Mouse (Mus musculus): ENCODE data around the gene Acot8. TPM values are rescaled to one million over a fixed set of nuclear protein-coding genes. Genes with fewer than 3 reads are reported as not detected.

The Acot8 gene
- total and polyA plus RNA-seq, 3 experiments = 11.9 to 26.8 (median 15.8) TPM

GRCm38 (mm10) chr2:164770279-164770678, 34.4 kb downstream of the Acot8 start:
- peaks cover 9 to 28% of the 10 kb centered on the region in 2 experiments for H3K4me1 ChIP-seq (ENCODE audit: control insufficient read depth in 1 of 2, insufficient read depth in 2 of 2)
- no peaks in the 10 kb centered on the region for H3K9me3 ChIP-seq (replicated peaks; ENCODE audit: low read length)
- H3K79me2 ChIP-seq (replicated peaks; ENCODE audit: control insufficient read depth, extremely low read depth, insufficient read depth, poor library complexity, severe bottlenecking) = peaks cover 10% of the 10 kb centered on the region; the same call in 1 of the 2 replicates
- no peaks in the 10 kb centered on the region for H3K27me3 ChIP-seq (replicated peaks)
- peak overlapping the region; percentile 18; the same call in 1 of the 2 replicates for H3K27ac ChIP-seq (ENCODE audit: insufficient read depth, low read depth)
- H3K9ac ChIP-seq (ENCODE audit: insufficient read depth, low read depth) = peak overlapping the region; percentile 79
- peaks cover 39 to 63% of the 10 kb centered on the region in 2 experiments for H3K36me3 ChIP-seq (replicated peaks in 1 of 2; ENCODE audit: control insufficient read depth in 1 of 2, insufficient read depth in 1 of 2, low read length in 1 of 2)
- H3K4me2 ChIP-seq (ENCODE audit: insufficient read depth, low read depth, poor library complexity, severe bottlenecking) = peak overlapping the region; percentile 73
- H3K4me3 ChIP-seq (replicated peaks in 1 of 3; ENCODE audit: low read depth in 2 of 3, low read length in 2 of 3, poor library complexity in 1 of 3) = peak overlapping the region; percentile 73 to 98 (median 92)
- dilution Hi-C loops (cut with MboI; ENCODE audit: extremely low pct_ligation_motif_present, extremely low pct_unique_long_range_greater_than_20kb, low sequenced_read_pairs) = no loop called here
- TF ChIP-seq GABPA (IDR thresholded peaks at IDR 0.05; ENCODE audit: insufficient replicate concordance, low read depth, low read length) (no peak), CHD2 (IDR thresholded peaks at IDR 0.05; ENCODE audit: low read length) (peak; percentile 58; the same call in 1 of the 2 replicates), TBP (conservative IDR thresholded peaks at IDR 0.05; ENCODE audit: low read depth, low read length) (no peak), POLR2AphosphoS2 (IDR thresholded peaks at IDR 0.05; ENCODE audit: low read depth, low read length) (no peak), MXI1 (IDR thresholded peaks at IDR 0.05; ENCODE audit: low read depth, low read length) (0 out of 2 replicates have a peak, but pooled peaks have one; percentile 20), MAZ (IDR thresholded peaks at IDR 0.05; ENCODE audit: low read depth, low read length) (no peak), SIN3A (IDR thresholded peaks at IDR 0.05; ENCODE audit: low read length) (no peak), CTCF (conservative IDR thresholded peaks at IDR 0.05 in 1 of 2, IDR thresholded peaks at IDR 0.05 in 1 of 2; ENCODE audit: low read depth in 2 of 2, low read length in 2 of 2) (no peak), KAT2A (IDR thresholded peaks at IDR 0.05; ENCODE audit: insufficient replicate concordance, low read length) (no peak)
- peak; percentile 43 for DNase-seq (ENCODE audit: extremely low read depth)
- in situ Hi-C loops (cut with MboI; ENCODE audit: low pct_ligation_motif_present, low pct_unique_long_range_greater_than_20kb, low sequenced_read_pairs) = no loop called here

GRCm38 (mm10) chr2:164769258-164770037, 35.2 kb downstream of the Acot8 start, which contains the start of gene Ube2c:
Gene Ube2c, plus strand, starts transcription at chr2:164769898.
- H3K9ac ChIP-seq (ENCODE audit: insufficient read depth, low read depth) = peak within 1 kb of the TSS; percentile 79
- dilution Hi-C loops (cut with MboI; ENCODE audit: extremely low pct_ligation_motif_present, extremely low pct_unique_long_range_greater_than_20kb, low sequenced_read_pairs) = no loop called here
- peaks cover 10% of the 10 kb centered on the region; the same call in 1 of the 2 replicates for H3K79me2 ChIP-seq (replicated peaks; ENCODE audit: control insufficient read depth, extremely low read depth, insufficient read depth, poor library complexity, severe bottlenecking)
- H3K27ac ChIP-seq (ENCODE audit: insufficient read depth, low read depth) = peak within 1 kb of the TSS; percentile 50; the same call in 1 of the 2 replicates
- peaks cover 9 to 34% of the 10 kb centered on the region in 2 experiments for H3K4me1 ChIP-seq (ENCODE audit: control insufficient read depth in 1 of 2, insufficient read depth in 2 of 2)
- peak; percentile 99 for DNase-seq (ENCODE audit: extremely low read depth)
- in situ Hi-C loops (cut with MboI; ENCODE audit: low pct_ligation_motif_present, low pct_unique_long_range_greater_than_20kb, low sequenced_read_pairs) = no loop called here
- no peaks in the 10 kb centered on the region for H3K9me3 ChIP-seq (replicated peaks; ENCODE audit: low read length)
- peak within 1 kb of the TSS; percentile 73 for H3K4me2 ChIP-seq (ENCODE audit: insufficient read depth, low read depth, poor library complexity, severe bottlenecking)
- peaks cover 44 to 71% of the 10 kb centered on the region in 2 experiments for H3K36me3 ChIP-seq (replicated peaks in 1 of 2; ENCODE audit: control insufficient read depth in 1 of 2, insufficient read depth in 1 of 2, low read length in 1 of 2)
- H3K27me3 ChIP-seq (replicated peaks) = no peaks in the 10 kb centered on the region
- H3K4me3 ChIP-seq (replicated peaks in 1 of 3; ENCODE audit: low read depth in 2 of 3, low read length in 2 of 3, poor library complexity in 1 of 3) = peak within 1 kb of the TSS; percentile 73 to 98 (median 92)
- TF ChIP-seq BHLHE40 (IDR thresholded peaks at IDR 0.05; ENCODE audit: low read depth, low read length) (no peak), MYC (IDR thresholded peaks at IDR 0.05; ENCODE audit: low read depth, low read length) (peak; percentile 100), CHD1 (IDR thresholded peaks at IDR 0.05; ENCODE audit: low read depth, low read length) (no peak), ZMIZ1 (IDR thresholded peaks at IDR 0.05; ENCODE audit: low read depth, low read length) (peak; percentile 67; the same call in 1 of the 2 replicates), MAZ (IDR thresholded peaks at IDR 0.05; ENCODE audit: low read depth, low read length) (no peak), SIN3A (IDR thresholded peaks at IDR 0.05; ENCODE audit: low read length) (peak; percentile 98), E2F4 (IDR thresholded peaks at IDR 0.05; ENCODE audit: insufficient replicate concordance, low read depth, low read length) (peak; percentile 85; the same call in 1 of the 2 replicates), JUN (IDR thresholded peaks at IDR 0.05; ENCODE audit: insufficient read depth, low read depth, low read length) (no peak), HCFC1 (IDR thresholded peaks at IDR 0.05; ENCODE audit: low read depth, low read length) (peak; percentile 58), ZC3H11A (IDR thresholded peaks at IDR 0.05; ENCODE audit: low read depth, low read length) (no peak), EP300 (IDR thresholded peaks at IDR 0.05; ENCODE audit: low read length) (no peak), CHD2 (IDR thresholded peaks at IDR 0.05; ENCODE audit: low read length) (peak; percentile 98), RAD21 (IDR thresholded peaks at IDR 0.05; ENCODE audit: low read depth, low read length) (no peak), NELFE (IDR thresholded peaks at IDR 0.05; ENCODE audit: low read depth, low read length) (peak; percentile 87), TBP (conservative IDR thresholded peaks at IDR 0.05; ENCODE audit: low read depth, low read length) (peak; percentile 92), MEF2A (IDR thresholded peaks at IDR 0.05; ENCODE audit: borderline replicate concordance, low read depth, low read length) (no peak), ELF1 (IDR thresholded peaks at IDR 0.05; ENCODE audit: low read depth, low read length) (peak; percentile 7; the same call in 1 of the 2 replicates), RCOR1 (conservative IDR thresholded peaks at IDR 0.05; ENCODE audit: low read depth, low read length) (no peak), USF2 (conservative IDR thresholded peaks at IDR 0.05; ENCODE audit: low read depth, low read length) (no peak), ETS1 (conservative IDR thresholded peaks at IDR 0.05; ENCODE audit: low read depth, low read length) (no peak), POLR2AphosphoS2 (IDR thresholded peaks at IDR 0.05; ENCODE audit: low read depth, low read length) (peak; percentile 83), CTCF (conservative IDR thresholded peaks at IDR 0.05 in 1 of 2, IDR thresholded peaks at IDR 0.05 in 1 of 2; ENCODE audit: low read depth in 2 of 2, low read length in 2 of 2) (peak in 1 of 2 experiments; percentile 35; a peak in 2 of 4 replicates), SMC3 (IDR thresholded peaks at IDR 0.05; ENCODE audit: low read depth, low read length) (no peak), NRF1 (IDR thresholded peaks at IDR 0.05; ENCODE audit: low read depth, low read length) (peak; percentile 87), MXI1 (IDR thresholded peaks at IDR 0.05; ENCODE audit: low read depth, low read length) (peak; percentile 98), IRF4 (IDR thresholded peaks at IDR 0.05; ENCODE audit: low read depth, low read length) (no peak; the same call in 1 of the 2 replicates)

Data from CH12.LX (cell line).